Mouse (Mus musculus) embryonic fibroblast, embryonic 13.5 days (primary cell): ENCODE measurements around the gene Nob1.

Source experiments
- CTCF ChIP-seq: IDR thresholded peaks from 2 replicates; pipeline ENCODE4 v1.5.1; 2011; ENCODE audit warnings: mild to moderate bottlenecking, control low read depth, low read length, moderate library complexity, borderline replicate concordance; ENCODE audit not compliant: insufficient read depth
- POLR2A ChIP-seq: IDR thresholded peaks from 2 replicates; pipeline ENCODE4 v1.6.1; 2011; ENCODE audit warnings: low read depth, mild to moderate bottlenecking, control low read depth, low read length, moderate library complexity

DNA sequence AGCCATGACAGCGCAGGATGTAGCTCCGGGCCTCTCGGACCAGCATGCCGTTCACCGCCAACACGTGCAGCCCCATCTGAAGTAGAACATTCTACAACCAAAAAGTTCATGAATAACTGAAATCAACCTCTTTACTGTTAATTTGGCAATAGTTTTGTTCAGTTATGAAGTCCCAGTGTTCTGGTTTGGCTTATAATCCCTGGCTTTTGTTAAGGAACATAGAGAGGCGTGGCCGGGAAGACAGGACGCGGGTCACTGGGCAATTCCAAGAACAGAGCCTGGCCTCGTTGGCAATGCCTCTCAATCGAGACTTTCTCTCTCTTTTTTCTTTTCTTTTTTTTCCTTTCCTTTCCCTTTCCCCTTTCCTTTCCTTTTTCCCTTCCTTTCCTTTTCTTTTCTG, 7.8 kb downstream of the Nob1 start:
- TF ChIP-seq CTCF (no peak), POLR2A (no peak)
